Mouse (Mus musculus): ENCODE measurements around the gene A430005L14Rik.

- TF ChIP-seq CTCF (IDR thresholded peaks at IDR 0.05) (no peak), EP300 (IDR thresholded peaks at IDR 0.05; ENCODE audit: insufficient read depth, low read depth, low read length) (no peak), POLR2A (IDR thresholded peaks at IDR 0.05; ENCODE audit: insufficient read depth, low read depth, low read length) (no peak)
Observed at GRCm38 (mm10) chr4:153951692-153952091, 5.3 kb upstream of the A430005L14Rik start.
